Mouse (Mus musculus): ENCODE measurements around the gene Tarsl2. TPM values are rescaled to one million over a fixed set of nuclear protein-coding genes. Genes with fewer than 3 reads are reported as not detected.

Gene Tarsl2
- 3.3 TPM for polyA plus RNA-seq (2012; fragmentation: generic; extraction: Trizol)

DNA sequence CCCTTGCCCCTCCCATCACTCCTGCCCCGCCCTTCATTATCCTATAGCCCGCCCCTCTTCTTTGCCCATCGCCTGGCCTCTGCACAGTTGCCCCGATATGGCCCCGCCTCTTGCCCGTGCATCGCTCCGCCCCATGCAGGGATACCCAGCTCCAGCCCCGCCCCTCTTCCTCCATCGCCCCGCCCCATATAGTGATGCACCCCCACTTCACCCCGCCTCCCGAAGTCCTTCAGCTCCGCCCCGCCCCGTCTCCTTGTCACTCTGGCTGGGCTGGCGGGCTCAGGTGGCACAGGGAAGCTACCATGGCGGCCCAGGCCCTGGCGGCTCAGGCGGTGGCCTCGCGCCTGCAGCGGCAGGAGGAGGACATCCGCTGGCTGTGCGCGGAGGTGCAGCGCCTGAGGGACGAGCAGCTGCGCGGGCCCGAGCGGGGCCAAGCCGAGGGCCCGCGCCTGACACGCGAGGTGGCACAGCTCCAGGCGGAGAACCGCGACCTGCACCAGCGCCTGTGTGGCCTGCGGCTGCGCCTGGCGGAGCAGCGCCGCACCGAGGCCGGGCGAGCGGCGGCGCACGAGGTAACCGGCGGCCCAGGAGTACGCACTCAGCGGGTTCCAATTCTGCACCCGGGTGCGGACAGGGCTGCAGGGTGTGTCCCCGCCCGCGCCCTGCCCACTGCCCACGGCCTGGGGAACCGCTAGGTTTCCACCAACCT is at the start of gene Tarsl2:
TSS of gene Tarsl2 (plus strand) at position 256 of the 709 bp plus-strand sequence.
- peaks cover 6% of the 10 kb centered on the region for H3K27me3 ChIP-seq (ENCODE audit: control insufficient read depth, insufficient read depth, insufficient read length)
- peak within 1 kb of the TSS; percentile 50 for H3ac ChIP-seq (ENCODE audit: control insufficient read depth, insufficient read length)
- H3K4me3 ChIP-seq: peak within 1 kb of the TSS; percentile 7
- peak in 2 of 3 experiments; percentile 21 to 52 for TF ChIP-seq MYOD1 (IDR thresholded peaks at IDR 0.05; ENCODE audit: control insufficient read depth in 1 of 3, insufficient read length in 2 of 3, low read depth in 2 of 3)
- TF ChIP-seq E2F4 (IDR thresholded peaks at IDR 0.05; ENCODE audit: insufficient read depth): no peak
- TF ChIP-seq TCF3 (IDR thresholded peaks at IDR 0.05; ENCODE audit: insufficient read length, low read depth): no peak
- peak in 1 of 3 experiments; percentile 58 for TF ChIP-seq MYOG (IDR thresholded peaks at IDR 0.05; ENCODE audit: control insufficient read depth in 1 of 3, insufficient read depth in 1 of 3, insufficient read length in 2 of 3, low read depth in 2 of 3)
- TF ChIP-seq REST (IDR thresholded peaks at IDR 0.05; ENCODE audit: insufficient read depth, insufficient read length): no peak
- TF ChIP-seq POLR2A (IDR thresholded peaks at IDR 0.05; ENCODE audit: insufficient read length, low read depth): peak; percentile 75
- TF ChIP-seq MAX (IDR thresholded peaks at IDR 0.05; ENCODE audit: low read depth): no peak
- TF ChIP-seq POLR2AphosphoS2 (IDR thresholded peaks at IDR 0.05; ENCODE audit: insufficient read length, low read depth): no peak
- TF ChIP-seq CEBPB (IDR thresholded peaks at IDR 0.05; ENCODE audit: insufficient read depth, poor library complexity, severe bottlenecking): no peak
- no peak for TF ChIP-seq USF1 (IDR thresholded peaks at IDR 0.05; ENCODE audit: low read depth)
- H3K79me2 ChIP-seq (ENCODE audit: control insufficient read depth, insufficient read depth): no peaks in the 10 kb centered on the region
- peak within 1 kb of the TSS; percentile 67 for H3K4me2 ChIP-seq (ENCODE audit: low read depth)
- H3K36me3 ChIP-seq (ENCODE audit: control insufficient read depth, insufficient read depth): peaks cover 4% of the 10 kb centered on the region

- Histone ChIP-seq H3K4me2 (ENCODE audit: low read depth) (no peak overlapping the region), H3K27me3 (ENCODE audit: control insufficient read depth, insufficient read depth, insufficient read length) (peaks cover 5% of the 10 kb centered on the region), H3ac (ENCODE audit: control insufficient read depth, insufficient read length) (no peak overlapping the region), H3K79me2 (ENCODE audit: control insufficient read depth, insufficient read depth) (no peaks in the 10 kb centered on the region), H3K36me3 (ENCODE audit: control insufficient read depth, insufficient read depth) (no peaks in the 10 kb centered on the region), H3K4me3 (no peak overlapping the region)
- TF ChIP-seq MYOG (IDR thresholded peaks at IDR 0.05; ENCODE audit: control insufficient read depth in 1 of 3, insufficient read depth in 1 of 3, insufficient read length in 2 of 3, low read depth in 2 of 3) (no peak), REST (IDR thresholded peaks at IDR 0.05; ENCODE audit: insufficient read depth, insufficient read length) (no peak), TCF3 (IDR thresholded peaks at IDR 0.05; ENCODE audit: insufficient read length, low read depth) (no peak), E2F4 (IDR thresholded peaks at IDR 0.05; ENCODE audit: insufficient read depth) (no peak)
These were observed 38.6 kb upstream of the Tarsl2 start for GRCm38 (mm10) chr7:65606124-65606523.

DNA sequence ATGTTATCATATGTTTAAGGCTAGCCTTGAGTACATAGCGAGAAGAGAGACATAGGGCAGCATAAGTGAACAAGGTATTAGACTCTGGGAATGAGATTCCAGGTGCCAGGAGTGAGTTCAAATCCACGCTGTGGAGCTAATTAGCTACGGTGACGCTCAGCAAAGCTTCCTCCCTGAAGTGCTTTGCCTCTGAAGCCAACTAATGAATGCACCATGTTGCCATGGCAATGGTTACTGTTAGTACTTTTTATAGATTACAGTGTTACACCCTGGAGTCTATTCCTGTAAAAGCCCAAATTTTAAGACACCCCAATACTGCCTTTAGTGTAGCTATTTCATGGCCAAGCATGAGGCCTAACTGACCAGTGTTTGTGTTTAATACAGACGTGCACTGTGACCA is 37.7 kb upstream of the Tarsl2 start:
- Histone ChIP-seq H3K4me2 (ENCODE audit: low read depth) (no peak overlapping the region), H3K4me3 (no peak overlapping the region), H3ac (ENCODE audit: control insufficient read depth, insufficient read length) (no peak overlapping the region), H3K27me3 (ENCODE audit: control insufficient read depth, insufficient read depth, insufficient read length) (peaks cover 5% of the 10 kb centered on the region), H3K36me3 (ENCODE audit: control insufficient read depth, insufficient read depth) (no peaks in the 10 kb centered on the region), H3K79me2 (ENCODE audit: control insufficient read depth, insufficient read depth) (no peaks in the 10 kb centered on the region)
- no peak for TF ChIP-seq USF1 (IDR thresholded peaks at IDR 0.05; ENCODE audit: low read depth)
- TF ChIP-seq TCF12 (IDR thresholded peaks at IDR 0.05; ENCODE audit: insufficient read depth, poor library complexity, severe bottlenecking): no peak
- TF ChIP-seq SRF (IDR thresholded peaks at IDR 0.05; ENCODE audit: control insufficient read depth, insufficient read length, low read depth): no peak
- TF ChIP-seq POLR2A (IDR thresholded peaks at IDR 0.05; ENCODE audit: insufficient read length, low read depth): no peak
- TF ChIP-seq MYOG (IDR thresholded peaks at IDR 0.05; ENCODE audit: control insufficient read depth in 1 of 3, insufficient read depth in 1 of 3, insufficient read length in 2 of 3, low read depth in 2 of 3): no peak
- no peak for TF ChIP-seq POLR2AphosphoS2 (IDR thresholded peaks at IDR 0.05; ENCODE audit: insufficient read length, low read depth)
- no peak for TF ChIP-seq E2F4 (IDR thresholded peaks at IDR 0.05; ENCODE audit: insufficient read depth)
- TF ChIP-seq REST (IDR thresholded peaks at IDR 0.05; ENCODE audit: insufficient read depth, insufficient read length): no peak
- no peak for TF ChIP-seq CEBPB (IDR thresholded peaks at IDR 0.05; ENCODE audit: insufficient read depth, poor library complexity, severe bottlenecking)
- TF ChIP-seq MAX (IDR thresholded peaks at IDR 0.05; ENCODE audit: low read depth): no peak
- no peak for TF ChIP-seq TCF3 (IDR thresholded peaks at IDR 0.05; ENCODE audit: insufficient read length, low read depth)
- TF ChIP-seq MYOD1 (IDR thresholded peaks at IDR 0.05; ENCODE audit: control insufficient read depth in 1 of 3, insufficient read length in 2 of 3, low read depth in 2 of 3): no peak

DNA sequence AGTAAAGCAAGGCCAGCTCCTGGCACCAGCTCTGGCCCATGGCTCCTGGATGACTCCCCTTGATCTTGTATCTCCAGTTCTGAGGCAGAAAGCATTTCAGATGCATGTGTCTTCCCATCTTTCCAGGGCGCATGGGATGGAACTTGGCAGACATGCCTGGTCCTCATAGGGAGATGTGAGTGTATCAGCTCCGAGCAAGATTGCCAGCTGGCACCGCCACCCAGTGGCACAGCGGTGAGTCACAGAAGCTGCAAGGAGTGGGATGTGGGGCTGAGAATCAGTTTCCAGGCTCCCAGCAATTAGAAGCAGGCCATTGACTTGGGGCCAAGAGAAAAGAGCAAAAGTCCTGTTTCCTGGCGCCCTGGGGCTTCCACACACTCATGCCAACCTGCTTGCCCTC is 34.5 kb upstream of the Tarsl2 start:
- Histone ChIP-seq H3K36me3 (ENCODE audit: control insufficient read depth, insufficient read depth) (no peaks in the 10 kb centered on the region), H3ac (ENCODE audit: control insufficient read depth, insufficient read length) (no peak overlapping the region), H3K79me2 (ENCODE audit: control insufficient read depth, insufficient read depth) (no peaks in the 10 kb centered on the region), H3K4me2 (ENCODE audit: low read depth) (no peak overlapping the region), H3K4me3 (no peak overlapping the region), H3K27me3 (ENCODE audit: control insufficient read depth, insufficient read depth, insufficient read length) (peaks cover 10% of the 10 kb centered on the region)
- TF ChIP-seq USF1 (IDR thresholded peaks at IDR 0.05; ENCODE audit: low read depth) (no peak), TCF3 (IDR thresholded peaks at IDR 0.05; ENCODE audit: insufficient read length, low read depth) (no peak), CEBPB (IDR thresholded peaks at IDR 0.05; ENCODE audit: insufficient read depth, poor library complexity, severe bottlenecking) (no peak), MAX (IDR thresholded peaks at IDR 0.05; ENCODE audit: low read depth) (no peak), POLR2A (IDR thresholded peaks at IDR 0.05; ENCODE audit: insufficient read length, low read depth) (no peak), E2F4 (IDR thresholded peaks at IDR 0.05; ENCODE audit: insufficient read depth) (no peak), SRF (IDR thresholded peaks at IDR 0.05; ENCODE audit: control insufficient read depth, insufficient read length, low read depth) (no peak), MYOG (IDR thresholded peaks at IDR 0.05; ENCODE audit: control insufficient read depth in 1 of 3, insufficient read depth in 1 of 3, insufficient read length in 2 of 3, low read depth in 2 of 3) (no peak), TCF12 (IDR thresholded peaks at IDR 0.05; ENCODE audit: insufficient read depth, poor library complexity, severe bottlenecking) (no peak), REST (IDR thresholded peaks at IDR 0.05; ENCODE audit: insufficient read depth, insufficient read length) (no peak), MYOD1 (IDR thresholded peaks at IDR 0.05; ENCODE audit: control insufficient read depth in 1 of 3, insufficient read length in 2 of 3, low read depth in 2 of 3) (no peak), POLR2AphosphoS2 (IDR thresholded peaks at IDR 0.05; ENCODE audit: insufficient read length, low read depth) (no peak)
